Mouse (Mus musculus): ENCODE measurements around the gene Klhl5.

DNA sequence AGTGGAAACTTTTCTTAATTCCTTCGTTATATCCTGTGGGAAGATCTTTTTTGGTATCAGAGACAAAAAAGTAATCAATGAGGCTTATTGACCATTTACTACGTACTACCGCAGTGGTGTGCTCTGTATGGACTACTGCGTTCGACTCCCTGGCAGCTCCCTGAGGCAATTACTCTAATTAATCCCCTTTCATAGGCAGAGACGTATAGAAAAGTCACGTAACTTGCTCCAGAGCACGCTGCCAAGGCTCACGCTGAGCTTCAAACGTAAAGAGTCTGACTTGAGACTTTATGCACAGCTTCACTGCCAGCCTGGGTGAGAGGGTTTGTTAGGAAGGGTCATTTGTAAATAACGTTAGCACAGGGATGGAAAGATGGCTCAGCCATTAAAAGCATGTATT, 7.3 kb upstream of the Klhl5 start:
- TF ChIP-seq POLR2A (IDR thresholded peaks at IDR 0.05; ENCODE audit: borderline replicate concordance, extremely low read depth, insufficient read depth, insufficient read length, poor library complexity, severe bottlenecking), result no peak
- no peak for TF ChIP-seq CTCF (IDR thresholded peaks at IDR 0.05; ENCODE audit: borderline replicate concordance, extremely low read depth, insufficient read depth, insufficient read length)

Data from brain, embryonic 14.5 days (tissue).